Mouse (Mus musculus): ENCODE measurements around the gene Zfp747. TPM values are rescaled to one million over a fixed set of nuclear protein-coding genes. Genes with fewer than 3 reads are reported as not detected.
A peak's percentile ranks its signal among the peaks of the same experiment; 100 is the strongest.
"Not testable (repeated sequence)": the region's sequence is repeated elsewhere in the genome, so short reads cannot be mapped to it uniquely, and the experiment has no call there.

The Zfp747 gene
- polyA plus RNA-seq, 1 experiment = 1.0 TPM

GRCm38 (mm10) chr7:127386641-127387392 is 11.0 kb upstream of the Zfp747 start, which contains the start of gene 9130019O22Rik:
9130019O22Rik (minus strand) TSS chr7:127387166.
- peaks cover 10% of the 10 kb centered on the region for H3K4me1 ChIP-seq (ENCODE audit: control insufficient read depth, insufficient read depth, low read length)
- 0 out of 2 replicates have a peak within 1 kb of the TSS, but pooled peaks have one; percentile 41 for H3K27ac ChIP-seq (ENCODE audit: control insufficient read depth, insufficient read depth, low read depth, low read length)
- H3K27me3 ChIP-seq (ENCODE audit: control insufficient read depth, insufficient read depth, low read length) = no peaks in the 10 kb centered on the region
- H3K4me3 ChIP-seq (ENCODE audit: control insufficient read depth, low read depth, low read length) = peak within 1 kb of the TSS; percentile 90
- H3K36me3 ChIP-seq (ENCODE audit: control insufficient read depth, insufficient read depth, low read length) = no peaks in the 10 kb centered on the region
- no peak for TF ChIP-seq CTCF (IDR thresholded peaks at IDR 0.05; ENCODE audit: control insufficient read depth, insufficient read depth, insufficient replicate concordance, low read depth, low read length)
- TF ChIP-seq POLR2A (IDR thresholded peaks at IDR 0.05; ENCODE audit: control insufficient read depth, low read depth, low read length) = 0 out of 2 replicates have a peak, but pooled peaks have one; percentile 21

- H3K36me3 ChIP-seq (ENCODE audit: control insufficient read depth, insufficient read depth, low read length); H3K27me3 ChIP-seq (ENCODE audit: control insufficient read depth, insufficient read depth, low read length); H3K4me3 ChIP-seq (ENCODE audit: control insufficient read depth, low read depth, low read length); H3K4me1 ChIP-seq (ENCODE audit: control insufficient read depth, insufficient read depth, low read length); H3K27ac ChIP-seq (ENCODE audit: control insufficient read depth, insufficient read depth, low read depth, low read length): not testable (repeated sequence)
Measured at GRCm38 (mm10) chr7:127385560-127385959, 9.7 kb upstream of the Zfp747 start.

- TF ChIP-seq POLR2A (IDR thresholded peaks at IDR 0.05; ENCODE audit: control insufficient read depth, low read depth, low read length) (no peak), CTCF (IDR thresholded peaks at IDR 0.05; ENCODE audit: control insufficient read depth, insufficient read depth, insufficient replicate concordance, low read depth, low read length) (no peak)
- H3K36me3 ChIP-seq (ENCODE audit: control insufficient read depth, insufficient read depth, low read length) = no peaks in the 10 kb centered on the region
- no peak overlapping the region for H3K4me3 ChIP-seq (ENCODE audit: control insufficient read depth, low read depth, low read length)
- no peaks in the 10 kb centered on the region for H3K27me3 ChIP-seq (ENCODE audit: control insufficient read depth, insufficient read depth, low read length)
- H3K27ac ChIP-seq (ENCODE audit: control insufficient read depth, insufficient read depth, low read depth, low read length) = no peak overlapping the region
- peaks cover 4% of the 10 kb centered on the region; the same call in 1 of the 2 replicates for H3K4me1 ChIP-seq (ENCODE audit: control insufficient read depth, insufficient read depth, low read length)
Measured at GRCm38 (mm10) chr7:127378310-127378921, 2.6 kb upstream of the Zfp747 start.

- H3K27me3 ChIP-seq (ENCODE audit: control insufficient read depth, insufficient read depth, low read length); H3K27ac ChIP-seq (ENCODE audit: control insufficient read depth, insufficient read depth, low read depth, low read length); H3K4me1 ChIP-seq (ENCODE audit: control insufficient read depth, insufficient read depth, low read length); H3K36me3 ChIP-seq (ENCODE audit: control insufficient read depth, insufficient read depth, low read length); H3K4me3 ChIP-seq (ENCODE audit: control insufficient read depth, low read depth, low read length): not testable (repeated sequence)
Measured at GRCm38 (mm10) chr7:127371870-127372269, 4.0 kb downstream of the Zfp747 start.

- no peak for TF ChIP-seq POLR2A (IDR thresholded peaks at IDR 0.05; ENCODE audit: control insufficient read depth, low read depth, low read length)
- TF ChIP-seq CTCF (IDR thresholded peaks at IDR 0.05; ENCODE audit: control insufficient read depth, insufficient read depth, insufficient replicate concordance, low read depth, low read length) = no peak
Measured at GRCm38 (mm10) chr7:127371213-127371612, 4.6 kb downstream of the Zfp747 start.

GRCm38 (mm10) chr7:127366249-127366648 is 9.6 kb downstream of the Zfp747 start:
- H3K27me3 ChIP-seq (ENCODE audit: control insufficient read depth, insufficient read depth, low read length) = no peaks in the 10 kb centered on the region
- peaks cover 4% of the 10 kb centered on the region for H3K4me1 ChIP-seq (ENCODE audit: control insufficient read depth, insufficient read depth, low read length)
- H3K36me3 ChIP-seq (ENCODE audit: control insufficient read depth, insufficient read depth, low read length) = no peaks in the 10 kb centered on the region
- no peak overlapping the region for H3K27ac ChIP-seq (ENCODE audit: control insufficient read depth, insufficient read depth, low read depth, low read length)
- no peak overlapping the region for H3K4me3 ChIP-seq (ENCODE audit: control insufficient read depth, low read depth, low read length)
- TF ChIP-seq CTCF (IDR thresholded peaks at IDR 0.05; ENCODE audit: control insufficient read depth, insufficient read depth, insufficient replicate concordance, low read depth, low read length) (no peak), POLR2A (IDR thresholded peaks at IDR 0.05; ENCODE audit: control insufficient read depth, low read depth, low read length) (no peak)

More at GRCm38 (mm10) chr7:127371213-127371612, 4.6 kb downstream of the Zfp747 start:
- H3K4me1 ChIP-seq (ENCODE audit: control insufficient read depth, insufficient read depth, low read length) = peaks cover 4% of the 10 kb centered on the region; the same call in 1 of the 2 replicates
- no peak overlapping the region for H3K4me3 ChIP-seq (ENCODE audit: control insufficient read depth, low read depth, low read length)
- no peak overlapping the region for H3K27ac ChIP-seq (ENCODE audit: control insufficient read depth, insufficient read depth, low read depth, low read length)
- no peaks in the 10 kb centered on the region for H3K36me3 ChIP-seq (ENCODE audit: control insufficient read depth, insufficient read depth, low read length)
- H3K27me3 ChIP-seq (ENCODE audit: control insufficient read depth, insufficient read depth, low read length) = no peaks in the 10 kb centered on the region

- Histone ChIP-seq H3K27ac (ENCODE audit: control insufficient read depth, insufficient read depth, low read depth, low read length) (no peak overlapping the region), H3K36me3 (ENCODE audit: control insufficient read depth, insufficient read depth, low read length) (no peaks in the 10 kb centered on the region), H3K4me1 (ENCODE audit: control insufficient read depth, insufficient read depth, low read length) (peaks cover 4% of the 10 kb centered on the region), H3K27me3 (ENCODE audit: control insufficient read depth, insufficient read depth, low read length) (no peaks in the 10 kb centered on the region), H3K4me3 (ENCODE audit: control insufficient read depth, low read depth, low read length) (no peak overlapping the region; the same call in 1 of the 2 replicates)
- TF ChIP-seq CTCF (IDR thresholded peaks at IDR 0.05; ENCODE audit: control insufficient read depth, insufficient read depth, insufficient replicate concordance, low read depth, low read length) = no peak
- no peak for TF ChIP-seq POLR2A (IDR thresholded peaks at IDR 0.05; ENCODE audit: control insufficient read depth, low read depth, low read length)
Measured at GRCm38 (mm10) chr7:127364166-127364565, 11.7 kb downstream of the Zfp747 start.

Data from testis, adult 2 months (tissue).